Mouse (Mus musculus) urinary bladder, postnatal 25 days (tissue): ENCODE measurements at regions not wholly inside any gene's neighbourhood (a gene's known extent, or its start where the extent isn't known, plus 50 kb on each side); places are given as distances from the start of the nearest gene placed in this dataset.

Experiments used
- DNase-seq: peaks from one replicate; pipeline ENCODE4 v3.0.0; 2022; ENCODE audit warnings: low spot score

GRCm38 (mm10) chr13:97559611-97560385, 200.6 kb downstream of the Gm10260 start:
- no peak for DNase-seq

GRCm38 (mm10) chr13:97558884-97559283, 201.5 kb downstream of the Gm10260 start:
- DNase-seq: no peak

- no peak for DNase-seq
Observed at GRCm38 (mm10) chr13:97555312-97555711, 205.1 kb downstream of the Gm10260 start.

DNA sequence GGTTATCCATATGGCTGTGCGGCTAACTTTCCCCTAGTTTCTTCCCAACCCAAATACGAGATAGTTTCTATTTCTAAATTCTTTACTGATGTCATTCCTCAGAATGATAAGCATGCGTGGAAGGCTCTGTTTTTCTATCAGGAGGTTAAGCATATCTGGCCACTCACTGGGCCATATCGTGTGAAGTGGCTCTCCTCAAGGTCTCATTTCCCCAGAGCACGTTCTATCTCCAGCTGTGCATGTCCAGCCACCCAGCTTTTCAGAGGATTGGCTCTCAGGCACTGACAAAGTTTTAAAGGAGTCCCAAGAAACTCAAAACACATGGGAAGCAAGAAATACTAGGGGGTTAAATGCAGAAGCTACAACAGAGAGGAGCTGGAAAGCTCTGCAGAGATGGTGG, 205.8 kb downstream of the Gm10260 start:
- no peak for DNase-seq

DNA sequence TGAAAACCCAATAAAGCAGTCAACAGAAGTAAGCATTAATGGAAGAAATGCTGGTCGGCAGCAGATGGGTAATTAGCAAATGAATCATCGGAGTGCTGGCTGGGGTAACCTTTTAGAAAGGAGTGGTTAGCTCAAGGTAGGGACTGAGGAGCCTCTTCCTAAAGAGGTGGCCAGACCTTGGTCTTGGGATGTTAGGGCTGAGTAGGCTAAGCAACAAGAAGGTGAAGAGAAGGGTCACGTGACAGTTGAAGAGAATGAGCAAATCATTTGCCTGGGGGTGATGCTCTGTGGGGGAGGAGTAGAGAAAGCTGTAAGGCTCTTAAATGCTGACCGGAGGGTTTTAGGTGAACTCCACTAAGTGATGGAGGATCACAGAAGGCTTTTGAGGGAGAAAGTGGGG, 208.2 kb downstream of the Gm10260 start:
- DNase-seq: no peak

DNA sequence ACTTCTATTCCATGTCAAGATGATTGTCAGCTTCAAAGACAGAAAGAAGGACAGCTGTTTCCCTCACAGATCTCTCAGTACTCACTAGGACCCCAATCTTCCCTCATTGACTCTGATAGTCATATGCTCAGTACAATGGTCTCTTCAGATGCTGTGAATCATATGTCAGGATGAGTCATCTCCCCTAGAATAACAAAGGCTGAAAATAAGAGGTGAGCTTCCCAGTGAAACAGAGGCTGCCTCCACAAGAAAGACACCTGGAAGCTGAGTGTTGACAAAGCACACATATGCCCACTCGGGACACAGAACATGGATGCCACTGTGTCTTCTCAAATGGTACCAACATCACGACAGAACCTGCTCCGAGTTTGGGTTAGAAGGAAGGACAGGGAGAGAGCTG, 209.6 kb downstream of the Gm10260 start:
- no peak for DNase-seq

DNA sequence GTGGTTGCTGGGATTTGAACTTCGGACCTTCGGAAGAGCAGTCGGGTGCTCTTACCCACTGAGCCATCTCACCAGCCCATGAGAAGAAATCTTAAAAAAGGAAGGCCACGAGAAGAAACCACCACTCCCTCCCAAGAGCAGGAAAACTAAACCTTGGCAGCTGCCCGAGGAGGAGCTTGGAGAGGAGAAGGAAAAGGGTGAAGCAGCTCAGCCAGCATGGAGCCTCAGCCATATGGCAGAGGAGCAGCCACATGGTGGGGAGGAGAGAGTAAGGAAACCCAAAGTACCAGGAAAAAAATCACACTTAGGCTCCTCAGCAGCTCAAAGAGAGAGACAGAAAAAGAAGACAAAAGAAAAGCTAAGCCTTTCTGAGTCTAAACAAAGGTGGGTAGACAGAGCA, 210.3 kb downstream of the Gm10260 start:
- DNase-seq: no peak

DNA sequence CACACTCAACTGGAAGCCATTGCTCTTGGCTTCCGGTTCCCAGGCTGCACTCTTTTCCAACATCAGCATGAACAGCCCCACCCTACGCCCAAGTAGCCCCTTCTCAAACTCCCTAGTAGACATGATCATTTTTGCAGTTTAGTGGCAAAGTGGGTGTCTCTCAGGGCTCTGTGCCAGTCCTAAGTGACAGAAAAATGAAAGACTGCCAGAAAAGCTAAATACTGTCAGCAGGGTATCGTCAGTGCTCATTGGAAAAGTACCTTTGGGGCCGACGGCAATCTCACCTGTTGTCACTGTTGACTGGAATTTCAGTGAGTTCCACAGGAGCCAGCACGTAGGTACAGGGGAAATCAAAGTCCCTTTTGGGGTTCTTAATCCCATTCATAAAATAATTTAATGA, 211.0 kb downstream of the Gm10260 start:
- DNase-seq: no peak

DNA sequence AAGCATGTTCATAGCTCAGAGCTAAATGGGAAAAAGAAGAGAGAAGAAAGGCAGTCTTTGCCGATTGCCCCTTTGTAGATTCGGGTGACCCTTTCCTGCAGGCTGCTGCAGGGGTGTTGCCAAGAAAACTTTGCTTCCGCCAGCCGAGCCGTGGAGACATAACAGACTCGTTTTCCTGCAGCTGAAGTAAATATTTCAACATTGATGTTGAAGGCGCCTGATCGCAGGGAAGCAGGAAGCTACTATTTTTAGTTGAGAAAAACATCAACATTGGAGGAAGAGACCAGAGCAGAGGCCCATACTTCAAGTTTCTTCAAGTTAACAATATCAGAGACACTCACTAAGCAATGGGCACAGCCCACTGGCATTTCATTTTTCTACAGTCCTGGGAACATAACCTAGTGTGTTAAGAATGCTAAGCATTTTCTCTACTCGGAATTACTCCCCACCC, 211.9 kb downstream of the Gm10260 start:
- DNase-seq: peak; percentile 22

- no peak for DNase-seq
Observed at GRCm38 (mm10) chr13:97546936-97547335, 213.5 kb downstream of the Gm10260 start.

- no peak for DNase-seq
Observed at GRCm38 (mm10) chr13:97545971-97546454, 214.4 kb downstream of the Gm10260 start.

GRCm38 (mm10) chr13:97539686-97540085, 220.7 kb downstream of the Gm10260 start:
- DNase-seq: no peak

GRCm38 (mm10) chr13:97538441-97538840, 222.0 kb downstream of the Gm10260 start:
- no peak for DNase-seq

DNA sequence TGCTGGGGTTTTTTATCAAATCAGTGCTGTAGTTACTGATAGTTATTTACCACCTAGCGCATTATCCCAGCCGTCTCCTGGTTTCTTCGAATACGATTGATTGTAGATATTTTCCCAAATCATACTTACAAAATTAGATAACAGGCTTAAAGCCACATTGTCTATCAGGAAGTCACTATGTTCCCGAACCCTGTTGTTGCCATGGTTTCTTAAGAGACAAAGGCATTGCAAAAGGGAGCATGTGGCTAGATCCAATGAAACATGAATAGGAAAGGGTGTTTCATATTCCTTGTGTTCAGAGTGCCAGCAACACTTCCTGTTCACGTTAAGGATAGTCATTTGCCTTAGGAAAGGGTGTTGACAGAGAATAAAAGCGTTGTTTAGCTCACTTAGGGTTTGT, 222.7 kb downstream of the Gm10260 start:
- DNase-seq: no peak

DNA sequence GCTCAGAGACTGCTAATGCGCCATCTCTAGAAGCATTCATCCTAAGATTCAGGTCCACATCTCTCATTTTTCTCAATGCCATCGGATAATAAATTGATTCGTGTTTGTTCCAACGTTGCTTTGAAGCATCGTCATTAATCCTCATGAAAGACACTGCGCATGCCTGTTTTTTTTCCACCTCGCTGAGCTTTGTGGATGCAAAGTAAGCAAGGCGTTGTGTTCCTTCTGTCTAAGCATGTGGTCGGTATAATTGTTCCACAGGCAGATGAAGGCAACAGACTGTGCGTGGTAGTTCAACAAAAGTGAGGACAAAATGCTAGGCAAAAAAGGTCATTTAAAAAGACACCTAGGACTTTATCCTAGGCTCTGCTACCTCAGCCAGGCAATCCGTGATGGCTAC, 223.2 kb downstream of the Gm10260 start:
- no peak for DNase-seq

DNA sequence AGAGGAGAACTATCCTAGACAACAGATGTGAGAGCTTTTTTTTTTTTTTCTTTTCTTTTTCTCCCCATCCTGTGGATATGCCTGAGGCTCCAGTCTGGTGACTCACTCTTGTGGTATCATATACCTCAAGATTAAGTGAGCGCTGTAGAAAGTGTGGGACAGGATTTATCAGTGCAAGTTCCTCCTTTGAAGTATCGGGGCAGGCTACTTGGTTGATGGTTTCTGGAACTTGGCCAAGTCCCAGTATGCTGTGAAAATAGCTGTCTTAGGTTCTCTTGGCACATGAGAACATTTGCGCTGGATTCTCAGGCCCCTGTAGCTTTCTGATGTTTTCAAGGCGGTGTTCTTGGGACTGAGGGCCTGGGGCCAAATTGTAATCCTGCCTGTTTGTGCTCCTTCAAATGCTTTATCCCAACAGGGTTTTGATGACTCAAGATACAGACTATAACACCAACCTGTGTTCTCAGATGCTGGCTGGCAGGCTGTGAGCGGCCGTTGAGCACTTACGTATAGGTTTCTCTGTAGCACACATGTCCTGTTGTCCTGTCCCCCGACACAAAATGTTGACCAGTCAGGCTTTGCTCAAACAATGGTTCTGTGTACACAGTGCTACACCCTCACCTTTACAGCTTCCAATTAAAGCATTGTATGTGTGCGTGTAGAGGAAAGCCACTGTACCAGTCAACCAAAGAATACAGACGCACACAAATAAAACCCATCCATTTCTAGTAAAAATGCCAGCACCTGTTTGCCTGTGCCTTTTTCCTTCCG, 226.4 kb downstream of the Gm10260 start:
- DNase-seq: no peak

DNA sequence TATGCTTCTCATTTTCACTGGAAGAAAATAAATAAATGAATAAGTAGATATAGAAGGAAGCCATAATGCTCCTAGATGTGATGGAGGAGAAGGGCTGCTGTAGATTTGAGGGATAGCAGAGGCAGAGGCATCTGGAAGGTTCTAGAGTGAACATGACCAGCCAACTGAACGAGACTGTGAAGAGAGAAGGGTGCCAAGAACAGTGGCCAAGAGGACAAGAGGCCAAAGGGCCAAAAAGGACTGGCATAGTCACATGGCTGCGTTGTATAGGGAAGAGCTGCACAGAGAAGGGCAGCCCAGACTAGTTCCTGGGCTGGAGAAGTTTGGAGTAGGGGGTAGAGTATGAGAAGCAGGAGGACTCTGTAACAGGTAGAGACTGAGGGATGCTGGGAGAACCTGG, 229.3 kb downstream of the Gm10260 start:
- no peak for DNase-seq

- no peak for DNase-seq
Observed at GRCm38 (mm10) chr13:97530570-97530969, 229.9 kb downstream of the Gm10260 start.

DNA sequence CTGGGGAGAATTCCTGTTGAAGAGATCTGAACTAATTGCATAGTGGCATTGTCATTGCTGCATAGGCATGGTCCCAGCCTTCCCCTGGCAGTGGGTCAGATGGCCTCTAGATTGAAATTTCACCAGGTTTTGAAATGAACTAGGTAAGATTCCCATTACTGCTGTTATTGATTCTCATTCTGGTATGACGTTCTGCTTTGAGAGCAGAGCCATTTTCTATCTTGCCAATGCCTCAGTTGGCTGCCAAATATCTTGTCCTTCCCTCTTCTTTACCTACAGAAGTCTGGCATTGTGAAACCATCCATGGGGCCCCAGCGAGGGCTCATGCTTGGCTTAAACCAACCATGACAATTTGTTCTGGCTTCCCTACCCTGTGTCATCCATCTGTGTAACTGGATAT, 232.5 kb downstream of the Gm10260 start:
- no peak for DNase-seq

GRCm38 (mm10) chr13:97524847-97525434, 235.5 kb downstream of the Gm10260 start:
- no peak for DNase-seq

DNA sequence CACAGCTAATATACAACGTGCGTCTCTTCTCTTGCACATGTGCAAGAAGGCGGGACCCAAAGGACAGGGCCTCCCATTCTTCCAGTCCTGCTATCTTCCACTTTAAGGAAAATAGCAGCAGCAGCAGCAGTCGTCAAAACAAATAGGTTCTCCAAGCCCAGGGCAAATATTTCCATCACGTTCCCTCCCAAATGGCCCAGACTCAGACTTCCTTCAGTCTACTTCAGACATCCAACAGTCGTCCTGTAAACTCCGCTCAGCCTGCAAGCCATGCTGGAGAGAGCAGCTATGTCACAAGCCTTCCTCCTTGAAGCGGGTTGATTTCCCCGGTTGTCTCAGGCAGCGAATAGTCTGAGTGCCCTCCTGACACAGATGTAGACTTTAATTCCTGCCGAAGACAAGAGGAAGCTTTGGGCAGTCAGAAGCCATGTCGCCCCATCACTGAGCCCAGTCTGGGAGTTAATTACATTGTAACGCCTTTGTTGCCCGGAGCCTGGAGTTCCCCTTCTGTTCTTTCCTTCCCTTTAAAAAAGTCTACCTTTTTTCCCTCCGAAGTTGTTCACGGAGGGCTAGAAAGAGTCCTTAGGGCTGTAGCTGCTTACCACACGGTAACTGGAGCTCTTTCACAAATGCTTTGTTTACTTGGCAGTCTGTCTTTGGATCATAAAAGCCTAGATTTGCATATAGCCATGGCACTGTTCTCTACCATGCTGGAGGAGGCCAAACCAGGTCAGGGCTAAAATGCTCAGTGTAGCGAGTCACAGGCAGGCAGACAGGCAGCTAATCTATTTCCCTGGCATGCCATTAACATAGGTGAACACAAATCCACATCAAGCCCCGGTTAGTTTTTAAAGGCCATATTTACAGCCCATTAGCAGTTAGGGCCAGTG, 236.7 kb downstream of the Gm10260 start:
- no peak for DNase-seq

DNA sequence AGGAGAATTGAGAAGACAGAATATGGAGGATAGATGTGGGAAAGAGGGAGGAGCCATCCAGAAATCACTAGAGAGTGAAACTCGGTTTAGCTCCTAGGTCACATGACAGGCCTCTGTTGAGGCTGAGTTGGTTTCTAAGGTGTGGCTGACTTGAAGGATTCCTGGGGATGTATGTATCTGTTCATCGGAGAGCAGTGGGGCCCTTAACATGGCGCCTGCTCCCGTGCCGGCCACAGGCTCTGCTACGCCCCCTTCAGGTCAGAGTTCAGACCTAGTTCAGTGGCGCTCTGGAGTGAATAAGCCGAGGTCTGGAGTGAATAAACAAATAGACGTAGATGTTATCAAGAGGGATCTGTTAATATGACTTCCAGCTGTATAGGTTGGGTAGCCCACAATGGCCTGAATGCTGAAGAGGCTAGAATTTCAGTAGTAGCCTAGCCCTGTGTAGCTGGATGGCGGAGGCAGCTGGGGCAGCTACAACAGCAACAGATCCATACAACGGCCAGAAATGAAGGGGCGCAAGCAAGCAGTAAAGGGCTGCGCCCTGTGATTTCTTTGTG, 239.4 kb downstream of the Gm10260 start:
- DNase-seq: no peak
